Mouse (Mus musculus) cortical plate, adult 2 months (tissue): ENCODE results near the gene Cd300lg.

Experiments
- CTCF ChIP-seq: fragments of 200-500 bp; IDR thresholded peaks from 2 replicates; pipeline ENCODE4 v1.5.1; 2011; ENCODE audit warnings: mild to moderate bottlenecking, control low read depth, low read length; ENCODE audit not compliant: insufficient read depth; ENCODE audit errors: extremely low read depth
- POLR2A ChIP-seq: fragments of 200-500 bp; IDR thresholded peaks from 2 replicates; pipeline ENCODE4 v1.6.1; 2011; ENCODE audit warnings: mild to moderate bottlenecking, low read length, control low read depth; ENCODE audit not compliant: insufficient read depth; ENCODE audit errors: extremely low read depth

GRCm38 (mm10) chr11:102024084-102024758 is 17.1 kb upstream of the Cd300lg start:
- TF ChIP-seq CTCF (no peak), POLR2A (no peak)
